Mouse (Mus musculus) erythroblast, embryonic 14.5 days (primary cell): Measurements from ENCODE around the gene Zfp777.

Source experiments
- GATA1 ChIP-seq: IDR thresholded peaks from 2 replicates; pipeline ENCODE4 v1.6.1; 2012; ENCODE audit warnings: low read length, inconsistent platforms, mixed read lengths
- TAL1 ChIP-seq: IDR thresholded peaks from 3 replicates; pipeline ENCODE4 v1.6.1; 2012; ENCODE audit warnings: low read length, inconsistent platforms, mixed read lengths

GRCm38 (mm10) chr6:47983936-47984335, 64.8 kb downstream of the Zfp777 start:
- TF ChIP-seq TAL1: no peak
- TF ChIP-seq GATA1: no peak
